Mouse (Mus musculus): ENCODE results near the gene Atp2c2.

DNA sequence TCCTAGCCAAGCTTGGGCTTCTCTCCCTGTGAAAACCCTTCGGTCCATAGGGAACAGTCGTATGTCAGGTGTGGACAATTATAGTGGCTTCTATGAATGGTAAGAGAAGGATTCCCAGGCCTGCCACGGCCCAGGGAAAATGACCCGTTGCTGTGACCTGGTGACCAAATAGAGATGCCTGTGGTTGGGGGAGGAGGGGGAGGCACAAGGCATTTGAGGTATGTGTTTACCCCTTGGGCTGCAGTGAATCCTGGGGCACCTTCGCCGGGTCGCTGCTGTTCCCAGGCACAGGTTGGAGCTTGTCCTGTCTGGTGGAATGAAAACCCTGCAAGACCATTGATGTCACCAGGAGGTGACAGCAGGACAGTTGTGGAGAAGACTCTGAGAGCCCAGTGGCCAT, 5.1 kb upstream of the Atp2c2 start:
- no peak for TF ChIP-seq POLR2AphosphoS2 (IDR thresholded peaks at IDR 0.05; ENCODE audit: insufficient read length, low read depth)
- TF ChIP-seq POLR2A (IDR thresholded peaks at IDR 0.05; ENCODE audit: insufficient read length, low read depth): no peak
- TF ChIP-seq E2F4 (IDR thresholded peaks at IDR 0.05; ENCODE audit: insufficient read depth): no peak
- no peak for TF ChIP-seq USF1 (IDR thresholded peaks at IDR 0.05; ENCODE audit: low read depth)
- no peak for TF ChIP-seq MAX (IDR thresholded peaks at IDR 0.05; ENCODE audit: low read depth)
- TF ChIP-seq SRF (IDR thresholded peaks at IDR 0.05; ENCODE audit: control insufficient read depth, insufficient read length, low read depth): no peak
- TF ChIP-seq CEBPB (IDR thresholded peaks at IDR 0.05; ENCODE audit: insufficient read depth, poor library complexity, severe bottlenecking): no peak
- no peak for TF ChIP-seq MYOG (IDR thresholded peaks at IDR 0.05; ENCODE audit: control insufficient read depth in 1 of 3, insufficient read depth in 1 of 3, insufficient read length in 2 of 3, low read depth in 2 of 3)
- TF ChIP-seq TCF12 (IDR thresholded peaks at IDR 0.05; ENCODE audit: insufficient read depth, poor library complexity, severe bottlenecking): no peak
- no peak for TF ChIP-seq MYOD1 (IDR thresholded peaks at IDR 0.05; ENCODE audit: control insufficient read depth in 1 of 3, insufficient read length in 2 of 3, low read depth in 2 of 3)
- no peak for TF ChIP-seq REST (IDR thresholded peaks at IDR 0.05; ENCODE audit: insufficient read depth, insufficient read length)
- TF ChIP-seq TCF3 (IDR thresholded peaks at IDR 0.05; ENCODE audit: insufficient read length, low read depth): no peak

All from myocyte (in vitro differentiated cells).